ENCODE assay signal across 24 mouse cellular contexts in the genomic region with DNA sequence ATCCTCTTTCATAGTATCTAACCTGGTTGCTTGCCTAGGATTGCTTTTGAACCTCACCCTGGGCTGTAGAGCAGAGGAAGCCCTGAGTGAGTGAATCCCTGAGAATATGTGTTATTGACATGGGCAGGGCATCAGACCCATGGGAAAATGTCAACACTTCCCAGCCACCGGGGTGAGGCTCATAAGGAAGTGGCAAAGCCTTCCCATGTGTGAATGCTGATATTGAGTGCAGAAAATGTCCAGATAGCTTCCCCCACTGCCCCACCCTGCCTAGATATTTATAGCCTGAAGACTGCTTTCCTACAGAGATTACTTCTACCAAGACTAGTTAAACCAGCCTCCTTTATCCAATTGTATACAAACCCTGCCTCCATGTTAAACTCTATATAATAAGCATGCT. TPM values are rescaled to one million over a fixed set of nuclear protein-coding genes. Genes with fewer than 3 reads are reported as not detected.
DNase-seq lines count a peak whose midpoint lies in the region; ATAC-seq and TF ChIP-seq lines count a peak whose summit lies in the region.
"Had no signal": no experiment of that assay in that cellular context is flagged by ENCODE, and none has a peak within 500 bp of the region (broad histone marks: within the 10 kb centered on the region; RNA-seq: fewer than 3 reads in every experiment).

No protein-coding gene starts in this region.

- peak; percentile 61; the same call in 1 of the 2 replicates for ATAC-seq in intestine, embryonic 14.5 days (replicated peaks; ENCODE audit: low FRiP score, low TSS enrichment, low read depth)
- ATAC-seq in intestine, embryonic 15.5 days = peak; percentile 81
- peak; percentile 75 for ATAC-seq in stomach, postnatal 0 days (ENCODE audit: low FRiP score, low TSS enrichment)
- ATAC-seq: CD4-positive, CD25-positive, alpha-beta regulatory T cell, adult 4 months; forebrain, embryonic 15.5 days had no signal

- no peaks in the 10 kb centered on the region; the same call in 1 of the 2 replicates for H3K4me1 ChIP-seq in intestine, embryonic 14.5 days (replicated peaks; ENCODE audit: control insufficient read depth, insufficient read depth, low read length)
- H3K4me1 ChIP-seq in intestine, embryonic 15.5 days (replicated peaks) = peaks cover 6% of the 10 kb centered on the region
- no peaks in the 10 kb centered on the region; the same call in none of the 2 replicates for H3K4me1 ChIP-seq in stomach, postnatal 0 days (replicated peaks; ENCODE audit: control insufficient read depth, insufficient read depth)
- H3K4me1 ChIP-seq: embryonic facial prominence, embryonic 12.5 days had no signal

- H3K4me2 ChIP-seq in intestine, embryonic 14.5 days (ENCODE audit: low read length) = no peak overlapping the region
- no peak overlapping the region for H3K4me2 ChIP-seq in intestine, embryonic 15.5 days (replicated peaks)
- no peak overlapping the region for H3K4me2 ChIP-seq in stomach, postnatal 0 days (replicated peaks; ENCODE audit: low read depth)
- H3K4me2 ChIP-seq: embryonic facial prominence, embryonic 12.5 days; embryonic facial prominence, embryonic 15.5 days; forebrain, embryonic 12.5 days; forebrain, embryonic 15.5 days; heart, embryonic 13.5 days; hindbrain, embryonic 12.5 days; hindbrain, embryonic 15.5 days had no signal

- H3K4me3 ChIP-seq in intestine, embryonic 14.5 days (ENCODE audit: low read depth, low read length) = no peak overlapping the region
- no peak overlapping the region for H3K4me3 ChIP-seq in intestine, embryonic 15.5 days (replicated peaks)
- H3K4me3 ChIP-seq in stomach, postnatal 0 days (ENCODE audit: low read depth, low read length) = no peak overlapping the region
- H3K4me3 ChIP-seq: embryonic facial prominence, embryonic 12.5 days; embryonic facial prominence, embryonic 15.5 days; forebrain, embryonic 12.5 days; forebrain, embryonic 15.5 days; heart, adult 2 months; heart, embryonic 10.5 days; heart, embryonic 13.5 days; hindbrain, embryonic 12.5 days; hindbrain, embryonic 15.5 days had no signal

- H3K9ac ChIP-seq in intestine, embryonic 14.5 days (ENCODE audit: low read length) = no peak overlapping the region
- no peak overlapping the region for H3K9ac ChIP-seq in intestine, embryonic 15.5 days
- H3K9ac ChIP-seq in stomach, postnatal 0 days (ENCODE audit: low read length) = no peak overlapping the region
- H3K9ac ChIP-seq: embryonic facial prominence, embryonic 12.5 days; embryonic facial prominence, embryonic 15.5 days; forebrain, embryonic 12.5 days; forebrain, embryonic 15.5 days; heart, embryonic 13.5 days; hindbrain, embryonic 12.5 days; hindbrain, embryonic 15.5 days had no signal

- H3K27me3 ChIP-seq in intestine, embryonic 14.5 days (replicated peaks; ENCODE audit: control insufficient read depth, insufficient read depth, low read length) = peaks cover 14% of the 10 kb centered on the region
- peaks cover 4% of the 10 kb centered on the region for H3K27me3 ChIP-seq in intestine, embryonic 15.5 days (replicated peaks)
- no peaks in the 10 kb centered on the region for H3K27me3 ChIP-seq in stomach, postnatal 0 days (ENCODE audit: control insufficient read depth, insufficient read depth, low read length)

- no peak for TF ChIP-seq EP300 in stomach, postnatal 0 days (optimal IDR thresholded peaks at IDR 0.05)

- peak; percentile 50 for DNase-seq in intestine, embryonic 14.5 days (ENCODE audit: low spot score)
- peak; percentile 42 for DNase-seq in large intestine, adult 2 months (ENCODE audit: low read depth, low spot score)
- DNase-seq in stomach, postnatal 0 days (ENCODE audit: low spot score) = peak; percentile 26
- DNase-seq in retina, postnatal 1 day = no peak
- no peak for DNase-seq in thymus, postnatal 0 days (ENCODE audit: low spot score)
- DNase-seq: adrenal gland, adult 2 months; adrenal gland, postnatal 14 days; cerebellum, adult 11 months; cerebellum, adult 2 months; cerebellum, adult 9-11 months; cerebellum, postnatal 25 days; gastrocnemius, postnatal 25 days; heart, adult 2 months; heart, postnatal 14 days had no signal

- WGBS in intestine, embryonic 14.5 days = 69% methylated on average over 1 of the region's 1 CpGs
- 58% methylated on average over 1 of the region's 1 CpGs for WGBS in intestine, embryonic 15.5 days
- 16% methylated on average over 1 of the region's 1 CpGs for WGBS in large intestine, adult 2 months
- WGBS in stomach, postnatal 0 days = 44% methylated on average over 1 of the region's 1 CpGs

- no peak overlapping the region for H3K27ac ChIP-seq in intestine, embryonic 14.5 days (ENCODE audit: low read depth)
- H3K27ac ChIP-seq in intestine, embryonic 15.5 days = no peak overlapping the region
- H3K27ac ChIP-seq in stomach, postnatal 0 days (replicated peaks) = no peak overlapping the region
- H3K27ac ChIP-seq: embryonic facial prominence, embryonic 12.5 days; embryonic facial prominence, embryonic 15.5 days; forebrain, embryonic 12.5 days; forebrain, embryonic 15.5 days; heart, adult 2 months; heart, embryonic 10.5 days; heart, embryonic 13.5 days; hindbrain, embryonic 12.5 days; hindbrain, embryonic 15.5 days had no signal

- no peak for TF ChIP-seq CTCF in stomach, postnatal 0 days (IDR thresholded peaks at IDR 0.05; ENCODE audit: low read depth)

- no peaks in the 10 kb centered on the region for H3K9me3 ChIP-seq in intestine, embryonic 14.5 days (ENCODE audit: control insufficient read depth, low read length)
- no peaks in the 10 kb centered on the region for H3K9me3 ChIP-seq in intestine, embryonic 15.5 days
- H3K9me3 ChIP-seq in stomach, postnatal 0 days (ENCODE audit: control insufficient read depth, low read length) = no peaks in the 10 kb centered on the region
- H3K9me3 ChIP-seq: embryonic facial prominence, embryonic 12.5 days; embryonic facial prominence, embryonic 15.5 days; forebrain, embryonic 12.5 days; forebrain, embryonic 15.5 days; heart, embryonic 10.5 days; heart, embryonic 13.5 days; hindbrain, embryonic 12.5 days; hindbrain, embryonic 15.5 days had no signal

- no peaks in the 10 kb centered on the region for H3K36me3 ChIP-seq in intestine, embryonic 14.5 days (ENCODE audit: control insufficient read depth, insufficient read depth, low read length)
- no peaks in the 10 kb centered on the region for H3K36me3 ChIP-seq in intestine, embryonic 15.5 days
- no peaks in the 10 kb centered on the region for H3K36me3 ChIP-seq in stomach, postnatal 0 days (ENCODE audit: control insufficient read depth, insufficient read depth, low read length)
- H3K36me3 ChIP-seq: embryonic facial prominence, embryonic 12.5 days; embryonic facial prominence, embryonic 15.5 days; forebrain, embryonic 12.5 days; forebrain, embryonic 15.5 days; heart, embryonic 10.5 days; heart, embryonic 13.5 days; hindbrain, embryonic 12.5 days; hindbrain, embryonic 15.5 days had no signal

RNA-seq across cellular contexts. Expression of a gene that starts 4.0 kb away (rescaled TPM):
- 1.2 and 1.4 TPM in 2 replicates for polyA plus RNA-seq in intestine, embryonic 14.5 days (2014; fragmentation: Nextera tagmentation; extraction: Ambion mirVana)
- 0.88 and 1.00 TPM in 2 replicates for polyA plus RNA-seq in intestine, embryonic 15.5 days (2015; fragmentation: Nextera tagmentation; extraction: Ambion mirVana)
- 0.29 and 0.33 TPM in 2 replicates for polyA plus RNA-seq in large intestine, adult 2 months (2012; rRNA removed)
- polyA plus RNA-seq in stomach, postnatal 0 days (2015; fragmentation: Nextera tagmentation; extraction: Ambion mirVana) = 2.3 and 3.0 TPM in 2 replicates
- polyA plus RNA-seq in thymus, postnatal 0 days (2015; fragmentation: Nextera tagmentation; extraction: Ambion mirVana) = 0.05 TPM in 1 of 2 replicates, not detected in the other

Comparison
In these comparisons a context has a peak if more than half of its experiments do, and no peak if none do; other contexts are left out.
1. DNase-seq: peak in intestine, embryonic 14.5 days (single experiment), large intestine, adult 2 months (single experiment) and stomach, postnatal 0 days (single experiment); none in retina, postnatal 1 day (single experiment) and thymus, postnatal 0 days (single experiment).
2. Peak in every context shown above with its lines, with median percentiles within 50 percentile points of each other: ATAC-seq.